Mouse (Mus musculus) forebrain, postnatal 0 days (tissue): ENCODE data around the gene Rprd1b. TPM values are rescaled to one million over a fixed set of nuclear protein-coding genes. Genes with fewer than 3 reads are reported as not detected.

ENCODE experiments used
- ATAC-seq: fragments of 200-750 bp; cut with Nextera tagmentation; 2 replicates; pipeline ENCODE4 v1.8.0; 2017; ENCODE audit warnings: mild to moderate bottlenecking, moderate library complexity
- DNase-seq: peaks from one replicate; pipeline ENCODE4 v3.0.0-alpha.2; 2015
- H3K27ac ChIP-seq: fragments of 300-500 bp; sonication (generic); 2 replicates; pipeline ENCODE4 v1.5.1; 2014; ENCODE audit warnings: low read depth, mild to moderate bottlenecking, antibody characterized with exemption, low read length, moderate library complexity, mixed read lengths
- H3K27me3 ChIP-seq: fragments of 300-500 bp; sonication (generic); 2 replicates; pipeline ENCODE4 v1.6.1; 2014; ENCODE audit warnings: mild to moderate bottlenecking, low read length, mixed read lengths; ENCODE audit not compliant: insufficient read depth
- H3K36me3 ChIP-seq: fragments of 300-500 bp; sonication (generic); 2 replicates; pipeline ENCODE4 v1.6.1; 2014; ENCODE audit warnings: mild to moderate bottlenecking, moderate library complexity; ENCODE audit not compliant: insufficient read depth
- H3K4me1 ChIP-seq: fragments of 300-500 bp; sonication (generic); 2 replicates; pipeline ENCODE4 v1.6.1; 2014; ENCODE audit warnings: antibody characterized with exemption; ENCODE audit not compliant: insufficient read depth
- H3K4me2 ChIP-seq: fragments of 300-500 bp; sonication (generic); 2 replicates; pipeline ENCODE4 v1.6.1; 2014; ENCODE audit warnings: low read depth, mild to moderate bottlenecking, moderate library complexity
- H3K4me3 ChIP-seq: fragments of 300-500 bp; sonication (generic); 2 replicates; pipeline ENCODE4 v1.5.1; 2014; ENCODE audit warnings: low read depth, low read length, mixed read lengths
- H3K9ac ChIP-seq: fragments of 300-500 bp; sonication (generic); 2 replicates; pipeline ENCODE4 v1.6.1; 2014; ENCODE audit warnings: mild to moderate bottlenecking
- H3K9me3 ChIP-seq: fragments of 300-500 bp; sonication (generic); 2 replicates; pipeline ENCODE4 v1.6.1; 2016; ENCODE audit warnings: low read length
- CTCF ChIP-seq: sonication (generic); IDR thresholded peaks from 2 replicates; pipeline ENCODE4 v1.5.1; 2016; ENCODE audit warnings: antibody characterized with exemption, control low read depth, low read depth
- WGBS: fragments of 180-500 bp; shearing (Covaris S2); extraction: QIAGEN DNeasy Blood & Tissue Kit; methylation state at CpG from one replicate; pipeline ENCODE4 v1.1.7; 2014; 5-methylcytosine and 5-hydroxymethylcytosine counted together
- polyA plus RNA-seq: library from polyadenylated mRNA; unstranded; fragments of >200 nt; fragmentation: Nextera tagmentation; extraction: Ambion mirVana; gene quantifications from 2 replicates; pipeline ENCODE4 v1.2.1, GENCODE M21; 2015
- total RNA-seq: library from RNA; depleted of rRNA; stranded (reverse); fragments of >200 nt; gene quantifications from 2 replicates; pipeline ENCODE4 v1.2.3, GENCODE M21; 2014

The Rprd1b gene
- total and polyA plus RNA-seq, 2 experiments from 2014 or later = 18.8 to 61.3 TPM

- no peak overlapping the region for H3K4me2 ChIP-seq
- H3K27me3 ChIP-seq = no peaks in the 10 kb centered on the region
- WGBS = 15% methylated on average over 6 of the region's 6 CpGs
- ATAC-seq (peak; percentile 25; the same call in 1 of the 2 replicates), DNase-seq (no peak)
- H3K9ac ChIP-seq = no peak overlapping the region
- TF ChIP-seq CTCF = no peak
- no peaks in the 10 kb centered on the region for H3K9me3 ChIP-seq
- no peaks in the 10 kb centered on the region for H3K36me3 ChIP-seq
- no peak overlapping the region for H3K4me3 ChIP-seq
- no peaks in the 10 kb centered on the region for H3K4me1 ChIP-seq
- H3K27ac ChIP-seq = no peak overlapping the region
Measured at GRCm38 (mm10) chr2:158152685-158153309, 124.5 kb downstream of the Rprd1b start.

GRCm38 (mm10) chr2:158153728-158154343, 125.5 kb downstream of the Rprd1b start:
- 2% methylated on average over 22 of the region's 22 CpGs for WGBS
- DNase-seq (no peak), ATAC-seq (peak; percentile 47; the same call in 1 of the 2 replicates)
- Histone ChIP-seq H3K4me1 (no peaks in the 10 kb centered on the region), H3K27me3 (no peaks in the 10 kb centered on the region), H3K36me3 (no peaks in the 10 kb centered on the region), H3K4me2 (peak overlapping the region; percentile 57), H3K27ac (no peak overlapping the region), H3K4me3 (peak overlapping the region; percentile 27; the same call in 1 of the 2 replicates), H3K9ac (0 out of 2 replicates have a peak overlapping the region, but pooled peaks have one; percentile 25), H3K9me3 (no peaks in the 10 kb centered on the region)
- TF ChIP-seq CTCF = no peak

- 64% methylated on average over 8 of the region's 8 CpGs for WGBS
- no peak for TF ChIP-seq CTCF
- Histone ChIP-seq H3K4me1 (no peaks in the 10 kb centered on the region), H3K4me3 (no peak overlapping the region), H3K27me3 (no peaks in the 10 kb centered on the region), H3K9ac (no peak overlapping the region), H3K9me3 (no peaks in the 10 kb centered on the region), H3K27ac (no peak overlapping the region), H3K4me2 (no peak overlapping the region), H3K36me3 (no peaks in the 10 kb centered on the region)
- DNase-seq (no peak), ATAC-seq (no peak)
Measured at GRCm38 (mm10) chr2:158154641-158155040, 126.3 kb downstream of the Rprd1b start.

GRCm38 (mm10) chr2:158155101-158155500, 126.8 kb downstream of the Rprd1b start:
- Histone ChIP-seq H3K4me1 (no peaks in the 10 kb centered on the region), H3K4me3 (no peak overlapping the region), H3K9me3 (no peaks in the 10 kb centered on the region), H3K27me3 (no peaks in the 10 kb centered on the region), H3K36me3 (no peaks in the 10 kb centered on the region), H3K27ac (no peak overlapping the region), H3K4me2 (no peak overlapping the region), H3K9ac (no peak overlapping the region)
- no peak for TF ChIP-seq CTCF
- DNase-seq (no peak), ATAC-seq (no peak)
- WGBS = 83% methylated on average over 7 of the region's 7 CpGs

- no peak for ATAC-seq
- H3K27me3 ChIP-seq = no peaks in the 10 kb centered on the region
Measured at GRCm38 (mm10) chr2:158155615-158156014, 127.3 kb downstream of the Rprd1b start.

GRCm38 (mm10) chr2:158156487-158156886, 128.2 kb downstream of the Rprd1b start:
- Histone ChIP-seq H3K4me3 (no peak overlapping the region), H3K4me1 (no peaks in the 10 kb centered on the region), H3K4me2 (no peak overlapping the region), H3K27me3 (no peaks in the 10 kb centered on the region), H3K36me3 (no peaks in the 10 kb centered on the region), H3K9me3 (no peaks in the 10 kb centered on the region), H3K27ac (no peak overlapping the region), H3K9ac (no peak overlapping the region)
- DNase-seq (no peak), ATAC-seq (no peak)
- WGBS = 90% methylated on average over 9 of the region's 9 CpGs
- no peak for TF ChIP-seq CTCF

More at GRCm38 (mm10) chr2:158155615-158156014, 127.3 kb downstream of the Rprd1b start:
- Histone ChIP-seq H3K4me3 (no peak overlapping the region), H3K36me3 (no peaks in the 10 kb centered on the region), H3K4me1 (no peaks in the 10 kb centered on the region), H3K4me2 (no peak overlapping the region), H3K9me3 (no peaks in the 10 kb centered on the region), H3K27ac (no peak overlapping the region), H3K9ac (no peak overlapping the region)
- 80% methylated on average over 2 of the region's 2 CpGs for WGBS
- TF ChIP-seq CTCF = no peak
- no peak for DNase-seq

GRCm38 (mm10) chr2:158157654-158158053, 129.4 kb downstream of the Rprd1b start:
- no peak for TF ChIP-seq CTCF
- WGBS = 52% methylated on average over 8 of the region's 8 CpGs
- Histone ChIP-seq H3K36me3 (no peaks in the 10 kb centered on the region), H3K4me3 (no peak overlapping the region), H3K27me3 (no peaks in the 10 kb centered on the region), H3K4me1 (no peaks in the 10 kb centered on the region), H3K9me3 (no peaks in the 10 kb centered on the region), H3K4me2 (no peak overlapping the region), H3K27ac (no peak overlapping the region), H3K9ac (no peak overlapping the region)
- ATAC-seq (no peak), DNase-seq (no peak)
